Mouse (Mus musculus): ENCODE data around the gene Pth2r. TPM values are rescaled to one million over a fixed set of nuclear protein-coding genes. Genes with fewer than 3 reads are reported as not detected.

The Pth2r gene
- polyA plus RNA-seq, 1 experiment from 2014 or later: not detected

- no peak for DNase-seq (ENCODE audit: low spot score)
- no peak for ATAC-seq
- H3K9ac ChIP-seq (replicated peaks; ENCODE audit: low read depth): no peak overlapping the region
Measured at GRCm38 (mm10) chr1:65311214-65311933, 29.5 kb downstream of the Pth2r start.

GRCm38 (mm10) chr1:65312118-65312517, 30.3 kb downstream of the Pth2r start:
- Histone ChIP-seq H3K4me3 (ENCODE audit: low read depth, low read length) (no peak overlapping the region), H3K4me1 (ENCODE audit: insufficient read depth, low read depth, low read length) (no peaks in the 10 kb centered on the region), H3K36me3 (ENCODE audit: insufficient read depth, low read length) (no peaks in the 10 kb centered on the region), H3K27me3 (replicated peaks; ENCODE audit: insufficient read depth, low read length) (peaks cover 11% of the 10 kb centered on the region; the same call in 1 of the 2 replicates), H3K9ac (replicated peaks; ENCODE audit: low read depth) (no peak overlapping the region), H3K27ac (ENCODE audit: low read length) (no peak overlapping the region), H3K9me3 (ENCODE audit: low read length) (no peaks in the 10 kb centered on the region), H3K4me2 (replicated peaks; ENCODE audit: low read depth, low read length) (no peak overlapping the region)
- peak; percentile 62 for TF ChIP-seq CTCF (IDR thresholded peaks at IDR 0.05)
- no peak for TF ChIP-seq EP300 (IDR thresholded peaks at IDR 0.05)
- WGBS: 9% methylated on average over 7 of the region's 7 CpGs
- peak; percentile 67 for DNase-seq (ENCODE audit: low spot score)
- no peak for ATAC-seq

More at GRCm38 (mm10) chr1:65311214-65311933, 29.5 kb downstream of the Pth2r start:
- WGBS: 3% methylated on average over 28 of the region's 29 CpGs
- Histone ChIP-seq H3K4me1 (ENCODE audit: insufficient read depth, low read depth, low read length) (no peaks in the 10 kb centered on the region), H3K27me3 (replicated peaks; ENCODE audit: insufficient read depth, low read length) (peaks cover 11% of the 10 kb centered on the region; the same call in 1 of the 2 replicates), H3K36me3 (ENCODE audit: insufficient read depth, low read length) (no peaks in the 10 kb centered on the region), H3K4me3 (ENCODE audit: low read depth, low read length) (no peak overlapping the region; the same call in 1 of the 2 replicates), H3K9me3 (ENCODE audit: low read length) (no peaks in the 10 kb centered on the region), H3K4me2 (replicated peaks; ENCODE audit: low read depth, low read length) (no peak overlapping the region; the same call in 1 of the 2 replicates), H3K27ac (ENCODE audit: low read length) (no peak overlapping the region)
- no peak for TF ChIP-seq CTCF (IDR thresholded peaks at IDR 0.05)
- no peak for TF ChIP-seq EP300 (IDR thresholded peaks at IDR 0.05)

GRCm38 (mm10) chr1:65312896-65313295, 31.0 kb downstream of the Pth2r start:
- H3K4me3 ChIP-seq (ENCODE audit: low read depth, low read length): no peak overlapping the region
- no peaks in the 10 kb centered on the region for H3K36me3 ChIP-seq (ENCODE audit: insufficient read depth, low read length)
- TF ChIP-seq CTCF (IDR thresholded peaks at IDR 0.05) (peak; percentile 28), EP300 (IDR thresholded peaks at IDR 0.05) (no peak)
- no peak overlapping the region for H3K9ac ChIP-seq (replicated peaks; ENCODE audit: low read depth)
- DNase-seq (ENCODE audit: low spot score) (no peak), ATAC-seq (no peak)
- H3K27me3 ChIP-seq (replicated peaks; ENCODE audit: insufficient read depth, low read length): peaks cover 10% of the 10 kb centered on the region; the same call in 1 of the 2 replicates
- 59% methylated on average over 2 of the region's 2 CpGs for WGBS
- H3K4me2 ChIP-seq (replicated peaks; ENCODE audit: low read depth, low read length): no peak overlapping the region
- H3K9me3 ChIP-seq (ENCODE audit: low read length): no peaks in the 10 kb centered on the region
- H3K27ac ChIP-seq (ENCODE audit: low read length): no peak overlapping the region
- no peaks in the 10 kb centered on the region for H3K4me1 ChIP-seq (ENCODE audit: insufficient read depth, low read depth, low read length)

GRCm38 (mm10) chr1:65314054-65315021, 32.5 kb downstream of the Pth2r start:
- Histone ChIP-seq H3K27me3 (replicated peaks; ENCODE audit: insufficient read depth, low read length) (peaks cover 9% of the 10 kb centered on the region; the same call in 1 of the 2 replicates), H3K4me3 (ENCODE audit: low read depth, low read length) (no peak overlapping the region), H3K36me3 (ENCODE audit: insufficient read depth, low read length) (no peaks in the 10 kb centered on the region), H3K4me2 (replicated peaks; ENCODE audit: low read depth, low read length) (no peak overlapping the region), H3K9ac (replicated peaks; ENCODE audit: low read depth) (no peak overlapping the region), H3K27ac (ENCODE audit: low read length) (no peak overlapping the region), H3K4me1 (ENCODE audit: insufficient read depth, low read depth, low read length) (no peaks in the 10 kb centered on the region), H3K9me3 (ENCODE audit: low read length) (no peaks in the 10 kb centered on the region)
- 65% methylated on average over 13 of the region's 13 CpGs for WGBS
- ATAC-seq (no peak), DNase-seq (ENCODE audit: low spot score) (no peak)
- TF ChIP-seq CTCF (IDR thresholded peaks at IDR 0.05): no peak
- no peak for TF ChIP-seq EP300 (IDR thresholded peaks at IDR 0.05)

GRCm38 (mm10) chr1:65315022-65315407, 33.2 kb downstream of the Pth2r start:
- Histone ChIP-seq H3K9me3 (ENCODE audit: low read length) (no peaks in the 10 kb centered on the region), H3K9ac (replicated peaks; ENCODE audit: low read depth) (no peak overlapping the region), H3K4me2 (replicated peaks; ENCODE audit: low read depth, low read length) (no peak overlapping the region), H3K4me3 (ENCODE audit: low read depth, low read length) (no peak overlapping the region), H3K27me3 (replicated peaks; ENCODE audit: insufficient read depth, low read length) (peaks cover 9% of the 10 kb centered on the region; the same call in 1 of the 2 replicates), H3K4me1 (ENCODE audit: insufficient read depth, low read depth, low read length) (no peaks in the 10 kb centered on the region), H3K36me3 (ENCODE audit: insufficient read depth, low read length) (no peaks in the 10 kb centered on the region), H3K27ac (ENCODE audit: low read length) (no peak overlapping the region)
- TF ChIP-seq EP300 (IDR thresholded peaks at IDR 0.05): no peak
- TF ChIP-seq CTCF (IDR thresholded peaks at IDR 0.05): no peak
- DNase-seq (ENCODE audit: low spot score) (no peak), ATAC-seq (no peak)
- WGBS: 83% methylated on average over 8 of the region's 8 CpGs

- no peak overlapping the region for H3K9ac ChIP-seq (replicated peaks; ENCODE audit: low read depth)
- no peak overlapping the region for H3K4me2 ChIP-seq (replicated peaks; ENCODE audit: low read depth, low read length)
- DNase-seq (ENCODE audit: low spot score) (no peak), ATAC-seq (no peak)
- H3K9me3 ChIP-seq (ENCODE audit: low read length): no peaks in the 10 kb centered on the region
- no peaks in the 10 kb centered on the region for H3K36me3 ChIP-seq (ENCODE audit: insufficient read depth, low read length)
- H3K27me3 ChIP-seq (replicated peaks; ENCODE audit: insufficient read depth, low read length): no peaks in the 10 kb centered on the region
- H3K4me3 ChIP-seq (ENCODE audit: low read depth, low read length): no peak overlapping the region
- no peaks in the 10 kb centered on the region for H3K4me1 ChIP-seq (ENCODE audit: insufficient read depth, low read depth, low read length)
- H3K27ac ChIP-seq (ENCODE audit: low read length): no peak overlapping the region
- TF ChIP-seq CTCF (IDR thresholded peaks at IDR 0.05): no peak
- no peak for TF ChIP-seq EP300 (IDR thresholded peaks at IDR 0.05)
- WGBS: 76% methylated on average over 5 of the region's 5 CpGs
Measured at GRCm38 (mm10) chr1:65334026-65334425, 52.2 kb downstream of the Pth2r start.

Data from lung, postnatal 0 days (tissue).